Mouse (Mus musculus) T-helper 17 cell (primary cell): ENCODE data around the gene Utp18.
"Not testable (repeated sequence)": the region's sequence is repeated elsewhere in the genome, so short reads cannot be mapped to it uniquely, and the experiment has no call there.

Experiments used
- in situ Hi-C, 2 experiments: fragments of 300-600 bp; cut with MboI, MseI; formaldehyde crosslinking; loops; 1 replicate in 1 of 2; 2 replicates in 1 of 2; pipeline ENCODE4 v1.15.1; 2025; ENCODE audit warnings: high pct_unique_total_duplicates in 2 of 2

The Utp18 gene

GRCm38 (mm10) chr11:93885572-93886410 is at the start of gene Utp18, which contains the start of gene Mbtd1:
Gene Utp18 (minus strand): TSS chr11:93885766.
Gene Mbtd1 (plus strand): TSS chr11:93885852.
- in situ Hi-C loops: loop anchor here in 1 of 2 experiments (5.0 kb wide), 1 partner anchor 72 kb away; the partner anchor contains the start of gene Nme2

GRCm38 (mm10) chr11:93929106-93929505 is 43.5 kb upstream of the Utp18 start:
- in situ Hi-C loops: no loop called here

- in situ Hi-C loops: not testable (repeated sequence)
These were observed 29.5 kb upstream of the Utp18 start for GRCm38 (mm10) chr11:93915019-93915418.

- in situ Hi-C loops: no loop called here
These were observed 26.0 kb upstream of the Utp18 start for GRCm38 (mm10) chr11:93911603-93912002.

- in situ Hi-C loops: no loop called here
These were observed 23.3 kb upstream of the Utp18 start for GRCm38 (mm10) chr11:93908829-93909228.

- in situ Hi-C loops: no loop called here
These were observed 22.3 kb upstream of the Utp18 start for GRCm38 (mm10) chr11:93907839-93908238.

GRCm38 (mm10) chr11:93906834-93907233 is 21.3 kb upstream of the Utp18 start:
- in situ Hi-C loops: no loop called here

GRCm38 (mm10) chr11:93897732-93898131 is 12.2 kb upstream of the Utp18 start:
- in situ Hi-C loops: no loop called here

- in situ Hi-C loops: loop anchor here in 1 of 2 experiments (5.0 kb wide), 1 partner anchor 70 kb away; the partner anchor contains the start of gene Nme2
These were observed 1.5 kb upstream of the Utp18 start for GRCm38 (mm10) chr11:93887080-93887447.

- in situ Hi-C loops: loop anchor here in 1 of 2 experiments (5.0 kb wide), 1 partner anchor 71 kb away; the partner anchor contains the start of gene Nme2
These were observed 979 bp upstream of the Utp18 start for GRCm38 (mm10) chr11:93886411-93887079.

- in situ Hi-C loops: loop anchor here in 1 of 2 experiments (5.0 kb wide), 1 partner anchor 72 kb away; the partner anchor contains the start of gene Nme2
These were observed 530 bp downstream of the Utp18 start for GRCm38 (mm10) chr11:93884901-93885571.

GRCm38 (mm10) chr11:93884068-93884467 is 1.5 kb downstream of the Utp18 start:
- in situ Hi-C loops: no loop called here

- in situ Hi-C loops: no loop called here
These were observed 22.9 kb downstream of the Utp18 start for GRCm38 (mm10) chr11:93862638-93863037.

GRCm38 (mm10) chr11:93862045-93862623 is 23.4 kb downstream of the Utp18 start:
- in situ Hi-C loops: no loop called here

- in situ Hi-C loops: no loop called here
These were observed 24.4 kb downstream of the Utp18 start for GRCm38 (mm10) chr11:93861193-93861592.

- in situ Hi-C loops: no loop called here
These were observed 24.9 kb downstream of the Utp18 start for GRCm38 (mm10) chr11:93860540-93861172.

- in situ Hi-C loops: no loop called here
These were observed 29.1 kb downstream of the Utp18 start for GRCm38 (mm10) chr11:93856284-93856955.

GRCm38 (mm10) chr11:93852546-93852945 is 33.0 kb downstream of the Utp18 start:
- in situ Hi-C loops: no loop called here

- in situ Hi-C loops: no loop called here
These were observed 38.2 kb downstream of the Utp18 start for GRCm38 (mm10) chr11:93847342-93847741.

GRCm38 (mm10) chr11:93835800-93836199 is 49.8 kb downstream of the Utp18 start:
- in situ Hi-C loops: no loop called here
